Mouse (Mus musculus) heart, embryonic 14.5 days (tissue): ENCODE results near the gene Slc34a2. TPM values are rescaled to one million over a fixed set of nuclear protein-coding genes. Genes with fewer than 3 reads are reported as not detected.

Experiments
- ATAC-seq: fragments of 200-750 bp; cut with Nextera tagmentation; 2 replicates; pipeline ENCODE4 v1.8.0; 2017; ENCODE audit warnings: low read depth, moderate TSS enrichment; ENCODE audit not compliant: insufficient number of reproducible peaks, insufficient read depth, low FRiP score
- H3K27ac ChIP-seq, 2 experiments: fragments of 200-500 bp in 1 of 2; fragments of 300-500 bp in 1 of 2; sonication (generic) in 1 of 2; replicated peaks in 1 of 2; 2 replicates each; pipeline ENCODE4 v1.5.1; 2012 to 2014; ENCODE audit warnings: low read depth in 2 of 2, low read length in 2 of 2, control low read depth in 1 of 2, mild to moderate bottlenecking in 1 of 2, mixed read lengths in 1 of 2; ENCODE audit not compliant: control insufficient read depth in 1 of 2, insufficient read depth in 1 of 2
- H3K27me3 ChIP-seq: fragments of 300-500 bp; sonication (generic); 2 replicates; pipeline ENCODE4 v1.6.1; 2014; ENCODE audit warnings: mild to moderate bottlenecking, low read length, control low read depth; ENCODE audit not compliant: control insufficient read depth, insufficient read depth
- H3K36me3 ChIP-seq: fragments of 300-500 bp; sonication (generic); 2 replicates; pipeline ENCODE4 v1.6.1; 2014; ENCODE audit warnings: mild to moderate bottlenecking, control low read depth, low read length, mixed read lengths; ENCODE audit not compliant: control insufficient read depth, insufficient read depth
- H3K4me1 ChIP-seq, 2 experiments: fragments of 200-500 bp in 1 of 2; fragments of 300-500 bp in 1 of 2; sonication (generic) in 1 of 2; 2 replicates each; pipeline ENCODE4 v1.6.1; 2012 to 2014; ENCODE audit warnings: low read length in 2 of 2, control low read depth in 1 of 2, mixed read lengths in 1 of 2; ENCODE audit not compliant: control insufficient read depth in 2 of 2, insufficient read depth in 2 of 2
- H3K4me2 ChIP-seq: fragments of 300-500 bp; sonication (generic); 2 replicates; pipeline ENCODE4 v1.6.1; 2014; ENCODE audit warnings: mild to moderate bottlenecking, low read length
- H3K4me3 ChIP-seq, 2 experiments: fragments of 200-500 bp in 1 of 2; fragments of 300-500 bp in 1 of 2; sonication (generic) in 1 of 2; 2 replicates each; pipeline ENCODE4 v1.5.1; 2012 to 2014; ENCODE audit warnings: low read length in 2 of 2, mild to moderate bottlenecking in 2 of 2, control low read depth in 1 of 2, low read depth in 1 of 2, moderate library complexity in 1 of 2; ENCODE audit not compliant: control insufficient read depth in 1 of 2, insufficient read depth in 1 of 2
- H3K9ac ChIP-seq: fragments of 300-500 bp; sonication (generic); 2 replicates; pipeline ENCODE4 v1.6.1; 2014; ENCODE audit warnings: mild to moderate bottlenecking, low read length
- H3K9me3 ChIP-seq: fragments of 300-500 bp; sonication (generic); 2 replicates; pipeline ENCODE4 v1.6.1; 2016; ENCODE audit warnings: low read length, control low read depth; ENCODE audit not compliant: control insufficient read depth
- WGBS: fragments of 180-500 bp; shearing (Covaris S2); extraction: QIAGEN DNeasy Blood & Tissue Kit; methylation state at CpG from one replicate; pipeline ENCODE4 v1.1.7; 2014; 5-methylcytosine and 5-hydroxymethylcytosine counted together
- polyA plus RNA-seq: library from polyadenylated mRNA; unstranded; fragments of >200 nt; fragmentation: Nextera tagmentation; extraction: Ambion mirVana; gene quantifications from 2 replicates; pipeline ENCODE4 v1.2.1, GENCODE M21; 2014

Slc34a2 gene
- polyA plus RNA-seq, 1 experiment from 2014 or later: not detected

DNA sequence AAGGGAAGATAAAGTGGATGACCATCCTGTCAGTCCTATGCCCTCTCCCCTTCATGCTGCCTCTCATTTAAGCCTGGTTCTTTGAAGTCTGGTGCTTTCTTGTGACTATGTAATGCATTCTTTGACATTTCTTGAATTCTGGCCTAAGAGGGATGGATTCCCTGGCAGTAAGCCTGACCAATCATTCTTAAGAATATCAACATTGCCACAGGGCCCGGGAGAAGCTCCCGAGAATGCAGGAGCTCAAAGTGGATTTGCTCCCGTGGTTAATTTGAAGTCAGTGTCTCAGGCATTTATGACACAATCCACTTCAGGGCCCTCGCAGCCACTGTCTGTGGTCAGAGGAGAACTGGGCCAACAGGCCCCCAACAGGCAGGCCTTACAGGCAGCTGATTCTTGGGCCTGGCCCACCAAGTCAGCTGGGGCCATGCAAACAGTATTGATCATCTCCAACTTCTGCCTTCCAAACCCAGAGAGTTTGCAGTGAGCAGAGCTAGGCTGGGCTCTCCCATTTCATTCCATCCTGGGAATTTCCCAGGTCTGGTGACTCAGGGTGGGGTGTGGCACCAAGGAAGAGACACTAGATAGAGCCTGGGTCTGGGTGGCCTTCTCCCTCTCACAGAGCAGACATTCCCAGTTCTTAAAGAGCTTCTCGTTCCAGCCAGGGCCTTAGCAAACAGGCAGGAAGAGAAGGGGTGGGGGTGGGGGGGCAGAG, 4.3 kb downstream of the Slc34a2 start:
- 40% methylated on average over 5 of the region's 5 CpGs for WGBS
- Histone ChIP-seq H3K9me3 (no peaks in the 10 kb centered on the region), H3K4me2 (no peak overlapping the region), H3K36me3 (no peaks in the 10 kb centered on the region), H3K4me1 (peaks cover 0 to 5% of the 10 kb centered on the region in 2 experiments; a peak in 1 of 4 replicates), H3K27me3 (no peaks in the 10 kb centered on the region), H3K9ac (no peak overlapping the region), H3K27ac (no peak overlapping the region), H3K4me3 (no peak overlapping the region)
- ATAC-seq: no peak

DNA sequence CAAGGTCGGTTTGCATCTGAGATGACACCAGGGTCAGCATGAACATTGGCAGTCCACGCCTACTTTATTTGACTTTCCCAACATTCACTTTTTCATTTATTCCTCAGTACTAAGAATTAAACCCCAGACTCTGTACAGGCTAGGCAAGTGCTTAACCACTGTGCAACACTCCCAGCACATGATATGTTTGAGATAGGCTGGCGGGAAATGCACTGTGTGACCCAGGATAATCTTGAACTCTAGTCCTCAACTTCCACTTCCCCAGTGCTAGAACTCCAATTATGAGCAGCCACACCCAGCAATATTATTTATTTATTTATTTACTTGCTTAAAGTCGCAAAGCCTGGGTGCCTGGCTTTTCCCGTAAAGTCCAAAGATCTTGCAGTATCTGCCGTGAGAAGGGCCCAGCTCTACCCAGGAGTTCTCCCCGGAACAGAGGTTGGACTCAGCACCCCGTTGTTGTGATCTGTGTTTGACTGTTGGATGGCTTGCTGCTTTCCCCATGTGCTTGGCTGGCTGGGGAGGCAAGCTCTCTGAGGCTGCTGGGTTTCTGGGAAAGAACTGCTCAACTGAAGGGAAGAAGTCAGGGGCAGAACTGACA, 5.0 kb downstream of the Slc34a2 start:
- Histone ChIP-seq H3K4me1 (peaks cover 0 to 5% of the 10 kb centered on the region in 2 experiments; a peak in 1 of 4 replicates), H3K9me3 (no peaks in the 10 kb centered on the region), H3K27me3 (0 out of 2 replicates have a peak, but pooled peaks cover 1% of the 10 kb centered on the region)

DNA sequence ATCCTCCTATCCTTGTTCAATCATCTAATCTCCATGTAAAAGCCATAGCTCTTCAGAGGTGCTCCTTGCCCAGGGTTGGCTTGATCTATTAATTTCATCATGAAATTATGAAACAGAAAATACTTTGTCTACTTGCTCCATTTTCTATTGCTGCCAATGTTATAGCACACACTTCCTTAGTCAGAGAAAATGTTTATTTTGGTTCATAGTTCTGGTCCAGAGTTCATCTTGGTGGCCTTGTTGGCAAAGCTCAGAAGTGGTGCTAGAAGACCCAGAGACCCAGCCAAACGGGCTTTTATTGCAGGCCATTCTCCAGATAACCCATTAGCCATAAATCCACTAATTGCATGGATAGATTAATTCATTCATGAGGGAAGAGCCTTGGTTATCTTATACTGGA, 5.8 kb downstream of the Slc34a2 start:
- Histone ChIP-seq H3K9me3 (no peaks in the 10 kb centered on the region), H3K9ac (no peak overlapping the region), H3K4me1 (peaks cover 0 to 5% of the 10 kb centered on the region in 2 experiments; a peak in 1 of 4 replicates), H3K27me3 (peaks cover 9% of the 10 kb centered on the region; the same call in 1 of the 2 replicates), H3K4me2 (no peak overlapping the region), H3K36me3 (no peaks in the 10 kb centered on the region), H3K4me3 (no peak overlapping the region), H3K27ac (no peak overlapping the region)
- WGBS: 52% methylated on average over 1 of the region's 1 CpGs
- ATAC-seq: no peak

More for the DNA sequence above, 5.0 kb downstream of the Slc34a2 start:
- 71% methylated on average over 8 of the region's 8 CpGs for WGBS
- ATAC-seq: no peak
- Histone ChIP-seq H3K27ac (no peak overlapping the region), H3K9ac (no peak overlapping the region), H3K36me3 (no peaks in the 10 kb centered on the region), H3K4me2 (no peak overlapping the region), H3K4me3 (no peak overlapping the region)

DNA sequence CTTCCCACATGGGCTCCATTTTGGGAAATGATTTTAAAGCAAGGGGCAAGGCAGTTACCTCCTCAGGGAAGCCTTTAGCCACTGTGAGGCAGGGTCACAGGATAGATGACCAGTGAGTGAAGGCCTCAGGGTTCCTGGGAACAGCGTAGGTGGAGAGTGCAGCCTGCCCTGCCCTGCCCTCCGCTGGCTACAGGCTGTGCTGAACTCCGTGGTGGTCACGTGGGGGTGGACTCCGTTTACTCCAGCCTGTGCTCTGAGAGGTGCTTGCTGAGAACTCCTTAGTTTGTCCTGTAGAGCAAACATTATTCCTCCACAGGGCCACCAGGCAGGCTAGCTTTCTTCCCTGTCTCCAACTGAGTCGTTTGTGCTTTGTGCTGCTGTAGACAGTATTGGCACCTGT, 10.1 kb downstream of the Slc34a2 start:
- Histone ChIP-seq H3K9ac (no peak overlapping the region), H3K4me3 (no peak overlapping the region), H3K27me3 (peaks cover 27% of the 10 kb centered on the region), H3K27ac (no peak overlapping the region), H3K4me2 (no peak overlapping the region), H3K36me3 (no peaks in the 10 kb centered on the region), H3K4me1 (peaks cover 3 to 4% of the 10 kb centered on the region in 2 experiments; a peak in 2 of 4 replicates), H3K9me3 (no peaks in the 10 kb centered on the region)
- ATAC-seq: no peak
- 18% methylated on average over 6 of the region's 6 CpGs for WGBS

DNA sequence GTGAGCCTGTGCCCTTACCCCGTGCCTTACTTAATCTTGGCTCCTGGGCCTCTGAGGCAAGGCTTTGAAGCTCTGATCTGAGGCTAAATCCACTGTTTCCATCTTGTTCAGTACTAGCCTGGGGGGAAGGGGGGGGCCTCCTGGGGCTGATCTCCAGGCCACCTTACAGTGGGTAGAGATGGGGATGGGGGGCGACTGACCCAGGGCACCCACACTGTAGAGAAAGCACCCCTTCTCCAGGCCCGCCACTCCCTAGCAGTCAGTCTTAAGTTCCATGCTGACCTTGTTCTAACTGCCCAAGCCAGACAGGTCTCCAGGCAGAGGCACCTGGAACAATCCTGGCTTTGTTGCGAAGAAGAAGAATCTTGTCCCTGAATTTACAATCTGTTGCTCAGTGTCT, 10.7 kb downstream of the Slc34a2 start:
- 44% methylated on average over 4 of the region's 4 CpGs for WGBS
- Histone ChIP-seq H3K4me2 (peak overlapping the region; percentile 72), H3K9ac (no peak overlapping the region), H3K27ac (no peak overlapping the region), H3K4me1 (peaks cover 3 to 4% of the 10 kb centered on the region in 2 experiments; a peak in 2 of 4 replicates), H3K27me3 (peaks cover 27% of the 10 kb centered on the region), H3K36me3 (no peaks in the 10 kb centered on the region), H3K9me3 (no peaks in the 10 kb centered on the region), H3K4me3 (peak overlapping the region; percentile 30 to 34; a peak in 3 of 4 replicates)
- no peak for ATAC-seq

DNA sequence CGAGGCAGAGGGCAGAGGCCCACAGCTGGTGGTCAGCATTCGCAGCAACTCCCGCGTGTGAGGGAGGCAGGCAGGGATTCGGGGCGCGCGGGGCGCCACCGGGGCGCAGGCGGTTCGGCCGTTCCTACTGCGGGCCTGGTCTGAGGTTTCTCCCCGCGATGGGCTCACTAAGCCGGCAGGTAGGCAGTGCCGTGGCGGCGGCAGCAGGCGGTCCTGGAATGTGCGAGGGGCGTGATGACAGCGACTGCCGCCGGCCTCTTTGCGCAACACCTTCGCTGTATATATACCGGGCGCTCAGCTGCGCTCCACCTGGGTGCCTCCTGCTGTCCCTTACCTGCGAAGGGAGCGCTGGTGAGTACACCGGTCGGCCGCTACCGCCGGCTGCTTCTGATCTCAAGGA, 11.2 kb downstream of the Slc34a2 start:
- Histone ChIP-seq H3K36me3 (no peaks in the 10 kb centered on the region), H3K4me3 (peak overlapping the region; percentile 30 to 34), H3K27me3 (peaks cover 27% of the 10 kb centered on the region), H3K4me1 (peaks cover 3 to 4% of the 10 kb centered on the region in 2 experiments; a peak in 2 of 4 replicates), H3K9ac (peak overlapping the region; percentile 34; the same call in 1 of the 2 replicates), H3K27ac (no peak overlapping the region), H3K9me3 (no peaks in the 10 kb centered on the region), H3K4me2 (peak overlapping the region; percentile 72)
- WGBS: 1% methylated on average over 39 of the region's 39 CpGs
- ATAC-seq: no peak

DNA sequence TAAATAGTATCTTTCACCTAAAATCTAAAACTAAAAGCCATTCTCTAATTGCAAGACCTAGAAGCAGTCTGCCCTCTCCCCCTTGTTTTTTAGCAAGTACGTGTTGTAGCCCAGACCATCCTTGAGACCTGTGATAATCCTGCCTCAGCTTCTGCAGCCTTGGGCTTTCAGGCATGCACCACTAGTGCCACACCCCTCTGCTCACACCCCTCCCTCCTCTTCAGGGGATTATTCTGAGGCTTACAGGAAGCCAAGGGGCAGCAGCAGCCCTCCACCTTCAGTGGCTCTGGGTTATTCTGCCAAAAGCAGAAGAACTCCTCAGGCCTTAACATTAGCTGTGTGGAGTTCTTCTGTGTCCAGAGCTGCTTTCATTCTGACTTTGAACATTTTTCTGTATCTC, 13.1 kb downstream of the Slc34a2 start:
- 52% methylated on average over 1 of the region's 1 CpGs for WGBS
- Histone ChIP-seq H3K4me3 (no peak overlapping the region), H3K9ac (no peak overlapping the region), H3K9me3 (no peaks in the 10 kb centered on the region), H3K36me3 (no peaks in the 10 kb centered on the region), H3K27me3 (peaks cover 27% of the 10 kb centered on the region), H3K4me2 (no peak overlapping the region), H3K27ac (no peak overlapping the region), H3K4me1 (peaks cover 3 to 4% of the 10 kb centered on the region in 2 experiments; a peak in 2 of 4 replicates)
- no peak for ATAC-seq
